Mouse (Mus musculus): Measurements from ENCODE around the gene Hand2. TPM values are rescaled to one million over a fixed set of nuclear protein-coding genes. Genes with fewer than 3 reads are reported as not detected.

Gene Hand2
- polyA plus RNA-seq (2012; rRNA removed) = 0.21 and 0.28 TPM in 2 replicates

GRCm38 (mm10) chr8:57320851-57321743 lies at the start of gene Hand2:
Gene Hand2, plus strand, starts transcription at chr8:57320983.
- Histone ChIP-seq H3K4me1 (ENCODE audit: control insufficient read depth, insufficient read depth, low read length) (no peaks in the 10 kb centered on the region; the same call in 1 of the 2 replicates), H3K4me3 (replicated peaks; ENCODE audit: extremely low read depth, low read depth, low read length) (no peak within 1 kb of the TSS)
- TF ChIP-seq CTCF (IDR thresholded peaks at IDR 0.05; ENCODE audit: insufficient read depth, low read length) = no peak
- no peak for TF ChIP-seq POLR2A (IDR thresholded peaks at IDR 0.05; ENCODE audit: borderline replicate concordance, extremely low read depth, low read depth, low read length)
- 1% methylated on average over 68 of the region's 83 CpGs for WGBS
- no peak for DNase-seq

- no peaks in the 10 kb centered on the region for H3K4me1 ChIP-seq (ENCODE audit: control insufficient read depth, insufficient read depth, low read length)
- TF ChIP-seq POLR2A (IDR thresholded peaks at IDR 0.05; ENCODE audit: borderline replicate concordance, extremely low read depth, low read depth, low read length) (no peak), CTCF (IDR thresholded peaks at IDR 0.05; ENCODE audit: insufficient read depth, low read length) (no peak)
- no peak for DNase-seq
- H3K4me3 ChIP-seq (replicated peaks; ENCODE audit: extremely low read depth, low read depth, low read length) = no peak overlapping the region
- WGBS = 57% methylated on average over 3 of the region's 3 CpGs
These were observed 47.7 kb upstream of the Hand2 start for GRCm38 (mm10) chr8:57273055-57273454.

- Histone ChIP-seq H3K4me3 (replicated peaks; ENCODE audit: extremely low read depth, low read depth, low read length) (no peak overlapping the region), H3K4me1 (ENCODE audit: control insufficient read depth, insufficient read depth, low read length) (no peaks in the 10 kb centered on the region)
- DNase-seq = no peak
- 82% methylated on average over 4 of the region's 4 CpGs for WGBS
- TF ChIP-seq POLR2A (IDR thresholded peaks at IDR 0.05; ENCODE audit: borderline replicate concordance, extremely low read depth, low read depth, low read length) (no peak), CTCF (IDR thresholded peaks at IDR 0.05; ENCODE audit: insufficient read depth, low read length) (no peak)
These were observed 27.3 kb upstream of the Hand2 start for GRCm38 (mm10) chr8:57293441-57293840.

GRCm38 (mm10) chr8:57303513-57303912 lies 17.3 kb upstream of the Hand2 start:
- WGBS = 67% methylated on average over 1 of the region's 1 CpGs
- TF ChIP-seq POLR2A (IDR thresholded peaks at IDR 0.05; ENCODE audit: borderline replicate concordance, extremely low read depth, low read depth, low read length) (no peak), CTCF (IDR thresholded peaks at IDR 0.05; ENCODE audit: insufficient read depth, low read length) (no peak)
- DNase-seq = no peak

GRCm38 (mm10) chr8:57304944-57305343 lies 15.8 kb upstream of the Hand2 start:
- Histone ChIP-seq H3K4me1 (ENCODE audit: control insufficient read depth, insufficient read depth, low read length) (no peaks in the 10 kb centered on the region), H3K4me3 (replicated peaks; ENCODE audit: extremely low read depth, low read depth, low read length) (no peak overlapping the region)
- no peak for TF ChIP-seq CTCF (IDR thresholded peaks at IDR 0.05; ENCODE audit: insufficient read depth, low read length)
- TF ChIP-seq POLR2A (IDR thresholded peaks at IDR 0.05; ENCODE audit: borderline replicate concordance, extremely low read depth, low read depth, low read length) = no peak
- WGBS = 40% methylated on average over 11 of the region's 11 CpGs
- no peak for DNase-seq

More at GRCm38 (mm10) chr8:57303513-57303912, 17.3 kb upstream of the Hand2 start:
- no peak overlapping the region for H3K4me3 ChIP-seq (replicated peaks; ENCODE audit: extremely low read depth, low read depth, low read length)
- H3K4me1 ChIP-seq (ENCODE audit: control insufficient read depth, insufficient read depth, low read length) = no peaks in the 10 kb centered on the region

GRCm38 (mm10) chr8:57306441-57306840 lies 14.3 kb upstream of the Hand2 start:
- Histone ChIP-seq H3K4me1 (ENCODE audit: control insufficient read depth, insufficient read depth, low read length) (no peaks in the 10 kb centered on the region), H3K4me3 (replicated peaks; ENCODE audit: extremely low read depth, low read depth, low read length) (no peak overlapping the region)
- TF ChIP-seq CTCF (IDR thresholded peaks at IDR 0.05; ENCODE audit: insufficient read depth, low read length) (no peak), POLR2A (IDR thresholded peaks at IDR 0.05; ENCODE audit: borderline replicate concordance, extremely low read depth, low read depth, low read length) (no peak)
- DNase-seq = no peak
- 56% methylated on average over 1 of the region's 1 CpGs for WGBS

GRCm38 (mm10) chr8:57309844-57310485 lies 10.8 kb upstream of the Hand2 start:
- no peak for DNase-seq
- Histone ChIP-seq H3K4me3 (replicated peaks; ENCODE audit: extremely low read depth, low read depth, low read length) (no peak overlapping the region), H3K4me1 (ENCODE audit: control insufficient read depth, insufficient read depth, low read length) (no peaks in the 10 kb centered on the region)
- 45% methylated on average over 1 of the region's 1 CpGs for WGBS
- TF ChIP-seq POLR2A (IDR thresholded peaks at IDR 0.05; ENCODE audit: borderline replicate concordance, extremely low read depth, low read depth, low read length) (no peak), CTCF (IDR thresholded peaks at IDR 0.05; ENCODE audit: insufficient read depth, low read length) (no peak)

GRCm38 (mm10) chr8:57312031-57312981 lies 8.5 kb upstream of the Hand2 start:
- WGBS = 2% methylated on average over 30 of the region's 30 CpGs
- DNase-seq = no peak
- TF ChIP-seq POLR2A (IDR thresholded peaks at IDR 0.05; ENCODE audit: borderline replicate concordance, extremely low read depth, low read depth, low read length) = no peak
- no peak overlapping the region for H3K4me3 ChIP-seq (replicated peaks; ENCODE audit: extremely low read depth, low read depth, low read length)
- H3K4me1 ChIP-seq (ENCODE audit: control insufficient read depth, insufficient read depth, low read length) = no peaks in the 10 kb centered on the region

GRCm38 (mm10) chr8:57313583-57313982 lies 7.2 kb upstream of the Hand2 start:
- WGBS = 16% methylated on average over 10 of the region's 10 CpGs
- no peaks in the 10 kb centered on the region for H3K4me1 ChIP-seq (ENCODE audit: control insufficient read depth, insufficient read depth, low read length)
- no peak for DNase-seq
- H3K4me3 ChIP-seq (replicated peaks; ENCODE audit: extremely low read depth, low read depth, low read length) = no peak overlapping the region
- TF ChIP-seq POLR2A (IDR thresholded peaks at IDR 0.05; ENCODE audit: borderline replicate concordance, extremely low read depth, low read depth, low read length) (no peak), CTCF (IDR thresholded peaks at IDR 0.05; ENCODE audit: insufficient read depth, low read length) (no peak)
